Mouse (Mus musculus): ENCODE data around the gene Gal3st1. TPM values are rescaled to one million over a fixed set of nuclear protein-coding genes. Genes with fewer than 3 reads are reported as not detected.
"Not testable (repeated sequence)": the region's sequence is repeated elsewhere in the genome, so short reads cannot be mapped to it uniquely, and the experiment has no call there.

Gal3st1 gene
- 1 to 10 TPM; 1.1 to 3.0 TPM for total RNA-seq (2021)
- long read RNA-seq, experiment 1, partial matches to known transcripts, result 0 of 3 reads
- long read RNA-seq, experiment 1, other reads (novel, unspliced or antisense), result 0 of 3 reads
- long read RNA-seq, experiment 2, partial matches to known transcripts, result 1 of 3 reads
- long read RNA-seq, experiment 2, other reads (novel, unspliced or antisense), result 0 of 3 reads

- intact Hi-C loops (cut with DNase I; ENCODE audit: low total_unique reads), result no loop called here
- no peak for DNase-seq
These were observed at the start of gene Gal3st1 for GRCm38 (mm10) chr11:3983291-3983862. Gal3st1 (plus strand) TSS chr11:3983636.

GRCm38 (mm10) chr11:3933756-3934285 lies 49.6 kb upstream of the Gal3st1 start:
- no peak for DNase-seq
- intact Hi-C loops (cut with DNase I; ENCODE audit: low total_unique reads), result no loop called here

- no peak for DNase-seq
These were observed 48.3 kb upstream of the Gal3st1 start for GRCm38 (mm10) chr11:3935135-3935534.

GRCm38 (mm10) chr11:3936318-3936717 lies 47.1 kb upstream of the Gal3st1 start:
- intact Hi-C loops (cut with DNase I; ENCODE audit: low total_unique reads), result no loop called here
- no peak for DNase-seq

More at GRCm38 (mm10) chr11:3935135-3935534, 48.3 kb upstream of the Gal3st1 start:
- intact Hi-C loops (cut with DNase I; ENCODE audit: low total_unique reads), result no loop called here

- intact Hi-C loops (cut with DNase I; ENCODE audit: low total_unique reads), result no loop called here
- no peak for DNase-seq
These were observed 46.0 kb upstream of the Gal3st1 start for GRCm38 (mm10) chr11:3937321-3937874.

- intact Hi-C loops (cut with DNase I; ENCODE audit: low total_unique reads), result no loop called here
- DNase-seq, result no peak
These were observed 42.1 kb upstream of the Gal3st1 start for GRCm38 (mm10) chr11:3941371-3941770.

GRCm38 (mm10) chr11:3946386-3946785 lies 37.0 kb upstream of the Gal3st1 start:
- intact Hi-C loops (cut with DNase I; ENCODE audit: low total_unique reads), result no loop called here
- DNase-seq, result no peak

- DNase-seq; intact Hi-C loops (cut with DNase I; ENCODE audit: low total_unique reads): not testable (repeated sequence)
These were observed 28.6 kb upstream of the Gal3st1 start for GRCm38 (mm10) chr11:3954876-3955275.

- intact Hi-C loops (cut with DNase I; ENCODE audit: low total_unique reads); DNase-seq: not testable (repeated sequence)
These were observed 28.1 kb upstream of the Gal3st1 start for GRCm38 (mm10) chr11:3955371-3955770.

GRCm38 (mm10) chr11:3960901-3961300 lies 22.5 kb upstream of the Gal3st1 start:
- DNase-seq, result no peak
- intact Hi-C loops (cut with DNase I; ENCODE audit: low total_unique reads), result no loop called here

- no peak for DNase-seq
- intact Hi-C loops (cut with DNase I; ENCODE audit: low total_unique reads), result no loop called here
These were observed 21.7 kb upstream of the Gal3st1 start for GRCm38 (mm10) chr11:3961761-3962160.

- intact Hi-C loops (cut with DNase I; ENCODE audit: low total_unique reads), result no loop called here
- no peak for DNase-seq
These were observed 20.3 kb upstream of the Gal3st1 start for GRCm38 (mm10) chr11:3963155-3963554.

- DNase-seq, result peak; percentile 70
- intact Hi-C loops (cut with DNase I; ENCODE audit: low total_unique reads), result no loop called here
These were observed 19.6 kb upstream of the Gal3st1 start, which contains the start of gene Pes1 for GRCm38 (mm10) chr11:3963610-3964415. Pes1 (plus strand) TSS chr11:3963975.

- no peak for DNase-seq
- intact Hi-C loops (cut with DNase I; ENCODE audit: low total_unique reads), result no loop called here
These were observed 18.8 kb upstream of the Gal3st1 start for GRCm38 (mm10) chr11:3964416-3965172.

GRCm38 (mm10) chr11:3969837-3970236 lies 13.6 kb upstream of the Gal3st1 start:
- DNase-seq, result no peak
- intact Hi-C loops (cut with DNase I; ENCODE audit: low total_unique reads), result no loop called here

GRCm38 (mm10) chr11:3970361-3970760 lies 13.1 kb upstream of the Gal3st1 start:
- intact Hi-C loops (cut with DNase I; ENCODE audit: low total_unique reads), result no loop called here
- DNase-seq, result no peak

- intact Hi-C loops (cut with DNase I; ENCODE audit: low total_unique reads), result no loop called here
- DNase-seq, result no peak
These were observed 10.4 kb upstream of the Gal3st1 start for GRCm38 (mm10) chr11:3973081-3973480.

- intact Hi-C loops (cut with DNase I; ENCODE audit: low total_unique reads), result no loop called here
- no peak for DNase-seq
These were observed 9.1 kb upstream of the Gal3st1 start for GRCm38 (mm10) chr11:3974311-3974710.

- DNase-seq, result no peak
- intact Hi-C loops (cut with DNase I; ENCODE audit: low total_unique reads), result no loop called here
These were observed 6.8 kb upstream of the Gal3st1 start, which contains the start of gene 4930556J24Rik for GRCm38 (mm10) chr11:3976678-3977077. 4930556J24Rik (minus strand) TSS chr11:3976778.
